ENCODE assay signal across 8 mouse cellular contexts in genomic region chr6:6217286-6217625, GRCm38 (mm10). TPM values are rescaled to one million over a fixed set of nuclear protein-coding genes. Genes with fewer than 3 reads are reported as not detected.
DNase-seq lines count a peak whose midpoint lies in the region; ATAC-seq and TF ChIP-seq lines count a peak whose summit lies in the region.

No protein-coding gene starts in this region.

- H3K27ac ChIP-seq in liver, adult 2 months (replicated peaks; ENCODE audit: insufficient read depth, low read depth, low read length), result peak overlapping the region; percentile 96
- H3K27ac ChIP-seq in embryonic facial prominence, embryonic 15.5 days (replicated peaks), result no peak overlapping the region
- no peak overlapping the region for H3K27ac ChIP-seq in intestine, postnatal 0 days (ENCODE audit: low read depth, low read length)
- H3K27ac ChIP-seq in neural tube, embryonic 13.5 days (replicated peaks), result no peak overlapping the region

- DNase-seq in liver, adult 2 months (ENCODE audit: extremely low read depth, low read depth, low spot score), result no peak
- no peak for DNase-seq in liver
- no peak for DNase-seq in embryo, embryonic 11 days
- no peak for DNase-seq in urinary bladder, postnatal 36 days (ENCODE audit: low spot score in 2 of 2)
- no peak for DNase-seq in layer of hippocampus, postnatal 10 days (ENCODE audit: low spot score in 2 of 2)

- H3K9ac ChIP-seq in liver, adult 2 months (ENCODE audit: low read depth, low read length), result peak overlapping the region; percentile 32
- H3K9ac ChIP-seq in embryonic facial prominence, embryonic 15.5 days, result peak overlapping the region; percentile 35
- H3K9ac ChIP-seq in intestine, postnatal 0 days (ENCODE audit: low read depth, low read length), result no peak overlapping the region
- H3K9ac ChIP-seq in neural tube, embryonic 13.5 days, result peak overlapping the region; percentile 79

- H3K4me3 ChIP-seq in liver, adult 2 months (ENCODE audit: insufficient read depth, low read depth, low read length), result peak overlapping the region; percentile 86; the same call in 1 of the 2 replicates
- H3K4me3 ChIP-seq in embryonic facial prominence, embryonic 15.5 days (replicated peaks), result peak overlapping the region; percentile 63
- H3K4me3 ChIP-seq in intestine, postnatal 0 days (ENCODE audit: low read depth, low read length), result peak overlapping the region; percentile 80
- peak overlapping the region; percentile 68 for H3K4me3 ChIP-seq in neural tube, embryonic 13.5 days

- peaks cover 20% of the 10 kb centered on the region for H3K4me1 ChIP-seq in liver, adult 2 months (ENCODE audit: control insufficient read depth, insufficient read depth, low read length)
- H3K4me1 ChIP-seq in embryonic facial prominence, embryonic 15.5 days, result 0 out of 2 replicates have a peak, but pooled peaks cover 15% of the 10 kb centered on the region
- no peaks in the 10 kb centered on the region; the same call in 1 of the 2 replicates for H3K4me1 ChIP-seq in intestine, postnatal 0 days (replicated peaks; ENCODE audit: control insufficient read depth, insufficient read depth, low read length)
- peaks cover 14% of the 10 kb centered on the region for H3K4me1 ChIP-seq in neural tube, embryonic 13.5 days (replicated peaks)

- H3K36me3 ChIP-seq in liver, adult 2 months (ENCODE audit: control insufficient read depth, insufficient read depth, low read length), result no peaks in the 10 kb centered on the region; the same call in 1 of the 2 replicates
- no peaks in the 10 kb centered on the region for H3K36me3 ChIP-seq in embryonic facial prominence, embryonic 15.5 days
- H3K36me3 ChIP-seq in intestine, postnatal 0 days (ENCODE audit: control insufficient read depth, insufficient read depth), result no peaks in the 10 kb centered on the region
- H3K36me3 ChIP-seq in neural tube, embryonic 13.5 days, result no peaks in the 10 kb centered on the region

- peaks cover 10% of the 10 kb centered on the region; the same call in 1 of the 2 replicates for H3K79me2 ChIP-seq in liver, adult 2 months (ENCODE audit: control insufficient read depth, insufficient read depth, low read length)

- 5% methylated on average over 5 of the region's 5 CpGs for WGBS in liver, adult 2 months
- 14% methylated on average over 5 of the region's 5 CpGs for WGBS in embryonic facial prominence, embryonic 15.5 days
- WGBS in intestine, postnatal 0 days, result 14% methylated on average over 5 of the region's 5 CpGs
- 13% methylated on average over 5 of the region's 5 CpGs for WGBS in neural tube, embryonic 13.5 days

- TF ChIP-seq POLR2A in liver, adult 2 months (IDR thresholded peaks at IDR 0.05; ENCODE audit: extremely low read depth, insufficient read depth, low read length), result no peak

- no peaks in the 10 kb centered on the region for H3K27me3 ChIP-seq in liver, adult 2 months (ENCODE audit: control insufficient read depth, insufficient read depth, low read length)
- H3K27me3 ChIP-seq in embryonic facial prominence, embryonic 15.5 days, result no peaks in the 10 kb centered on the region
- H3K27me3 ChIP-seq in intestine, postnatal 0 days (replicated peaks; ENCODE audit: control insufficient read depth, insufficient read depth, low read length), result no peaks in the 10 kb centered on the region
- H3K27me3 ChIP-seq in neural tube, embryonic 13.5 days, result no peaks in the 10 kb centered on the region

- no peaks in the 10 kb centered on the region for H3K9me3 ChIP-seq in embryonic facial prominence, embryonic 15.5 days (replicated peaks)
- H3K9me3 ChIP-seq in intestine, postnatal 0 days (ENCODE audit: control insufficient read depth), result no peaks in the 10 kb centered on the region
- H3K9me3 ChIP-seq in neural tube, embryonic 13.5 days, result no peaks in the 10 kb centered on the region

- H3K4me2 ChIP-seq in embryonic facial prominence, embryonic 15.5 days (replicated peaks), result peak overlapping the region; percentile 82
- peak overlapping the region; percentile 97 for H3K4me2 ChIP-seq in intestine, postnatal 0 days (replicated peaks; ENCODE audit: low read depth)
- H3K4me2 ChIP-seq in neural tube, embryonic 13.5 days, result peak overlapping the region; percentile 96

- no peak for ATAC-seq in embryonic facial prominence, embryonic 15.5 days (ENCODE audit: insufficient number of reproducible peaks, low FRiP score, low TSS enrichment, low read depth)
- peak; percentile 50 for ATAC-seq in intestine, postnatal 0 days
- no peak for ATAC-seq in neural tube, embryonic 13.5 days (ENCODE audit: low read depth)

- TF ChIP-seq CTCF in liver, adult 2 months (IDR thresholded peaks at IDR 0.05; ENCODE audit: low read depth, low read length), result no peak
- no peak for TF ChIP-seq CTCF in intestine, postnatal 0 days (IDR thresholded peaks at IDR 0.05; ENCODE audit: low read depth)

RNA-seq across cellular contexts. Expression of gene Slc25a13, which starts 0.3 kb away (rescaled TPM):
- total RNA-seq in liver, adult 2 months (2014; rRNA removed), result 206 and 232 TPM in 2 replicates
- 53.5 and 60.3 TPM in 2 replicates for polyA plus RNA-seq in liver, adult 2 months (2012; rRNA removed)
- 16.2 and 17.8 TPM in 2 replicates for polyA plus RNA-seq in embryonic facial prominence, embryonic 15.5 days (2015; fragmentation: Nextera tagmentation; extraction: Ambion mirVana)
- 32.3 and 35.4 TPM in 2 replicates for polyA plus RNA-seq in intestine, postnatal 0 days (2015; fragmentation: Nextera tagmentation; extraction: Ambion mirVana)
- polyA plus RNA-seq in neural tube, embryonic 13.5 days (2015; fragmentation: Nextera tagmentation; extraction: Ambion mirVana), result 6.1 and 8.6 TPM in 2 replicates
- total RNA-seq in layer of hippocampus, postnatal 10 days (2021), result 1 to 10 TPM; 2.1 to 3.3 TPM
